Mouse (Mus musculus) splenic B cell, adult 2 months (primary cell): ENCODE measurements around the gene Sf3b4.
"Not testable (repeated sequence)": the region's sequence is repeated elsewhere in the genome, so short reads cannot be mapped to it uniquely, and the experiment has no call there.

Source experiments
- DNase-seq: peaks from one replicate; pipeline ENCODE4 v3.0.0-alpha.2; 2011; ENCODE audit warnings: low read depth, low spot score
- H3K27me3 ChIP-seq: 2 replicates; pipeline ENCODE4 v1.6.1; 2012; ENCODE audit warnings: mild to moderate bottlenecking, low read length, moderate library complexity, mixed read lengths; ENCODE audit not compliant: control insufficient read depth, poor library complexity, insufficient read depth, severe bottlenecking
- H3K36me3 ChIP-seq: 2 replicates; pipeline ENCODE4 v1.6.1; 2012; ENCODE audit warnings: mild to moderate bottlenecking, low read length, moderate library complexity, mixed read lengths; ENCODE audit not compliant: control insufficient read depth, poor library complexity, insufficient read depth, severe bottlenecking

Sf3b4 gene

DNA sequence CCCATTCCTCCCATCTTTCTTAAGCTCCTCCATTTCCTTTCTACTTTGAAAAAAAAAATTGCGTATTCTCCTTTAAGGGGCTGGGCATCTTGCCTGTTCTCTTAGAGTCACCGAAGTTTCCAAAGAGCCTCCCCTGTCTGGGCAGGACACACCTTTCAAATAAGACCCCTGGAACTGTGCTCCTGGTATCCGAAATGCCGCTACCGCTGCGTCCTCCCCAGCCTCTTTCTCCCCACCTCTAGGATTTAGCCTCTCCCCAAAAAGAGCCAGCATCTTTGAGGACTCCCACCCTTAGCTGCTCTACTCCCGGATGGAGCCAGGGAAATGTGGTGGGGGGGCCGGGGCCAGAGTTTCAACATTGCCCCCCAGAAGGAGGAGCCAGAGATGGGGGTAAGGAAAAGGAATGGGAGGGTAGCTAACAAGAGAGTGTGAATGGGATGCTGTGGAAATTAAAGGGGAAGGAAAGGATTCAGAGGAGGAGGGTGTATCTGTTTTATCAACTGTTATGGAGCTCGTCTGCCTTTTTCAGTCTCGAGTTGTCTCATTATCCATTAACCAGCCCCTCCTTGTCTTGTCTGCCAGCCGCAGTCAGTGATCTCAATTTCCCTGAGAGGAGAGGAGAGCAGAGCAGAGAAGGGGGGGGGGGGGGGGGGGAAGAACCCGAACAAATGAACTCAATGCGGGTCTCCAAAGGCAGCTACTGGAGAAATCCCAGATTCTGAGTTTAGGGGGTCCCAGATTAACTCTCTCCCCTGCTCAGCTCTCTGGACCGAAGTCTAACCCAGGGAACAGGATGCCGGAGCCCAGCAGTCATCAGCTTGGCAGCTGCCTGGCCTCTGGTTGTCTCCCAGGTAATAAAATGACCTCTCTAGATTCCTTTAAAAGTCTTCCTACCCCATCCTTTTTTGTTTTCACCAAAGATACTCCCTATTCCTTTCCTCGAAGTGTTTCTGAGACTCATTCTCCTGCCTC, 10.0 kb upstream of the Sf3b4 start, which contains the start of gene Mtmr11:
TSS of gene Mtmr11 (plus strand) at position 136 of the 972 bp plus-strand sequence.
- H3K27me3 ChIP-seq: no peaks in the 10 kb centered on the region
- DNase-seq: no peak
- H3K36me3 ChIP-seq: 0 out of 2 replicates have a peak, but pooled peaks cover 2% of the 10 kb centered on the region

DNA sequence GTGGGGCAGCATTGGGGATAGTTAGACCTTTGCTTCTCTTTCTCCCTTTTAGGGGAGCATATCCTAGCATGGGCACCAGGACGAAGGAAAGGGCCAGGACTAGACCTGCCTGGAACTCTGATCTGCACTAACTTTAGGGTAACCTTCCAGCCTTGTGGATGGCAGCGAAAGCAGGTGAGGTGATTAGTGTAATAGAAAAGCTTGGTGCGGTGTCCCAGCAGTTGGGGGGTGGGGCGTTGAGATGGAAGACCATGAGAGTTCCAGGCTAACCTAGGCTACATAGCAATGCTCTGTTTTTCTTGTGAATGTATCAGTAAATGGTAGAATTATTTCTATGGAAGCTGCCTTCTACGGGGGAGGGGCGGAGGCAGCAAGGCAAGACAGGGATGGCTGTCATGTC, 9.1 kb upstream of the Sf3b4 start:
- Histone ChIP-seq H3K27me3 (no peaks in the 10 kb centered on the region), H3K36me3 (no peaks in the 10 kb centered on the region)
- no peak for DNase-seq

DNA sequence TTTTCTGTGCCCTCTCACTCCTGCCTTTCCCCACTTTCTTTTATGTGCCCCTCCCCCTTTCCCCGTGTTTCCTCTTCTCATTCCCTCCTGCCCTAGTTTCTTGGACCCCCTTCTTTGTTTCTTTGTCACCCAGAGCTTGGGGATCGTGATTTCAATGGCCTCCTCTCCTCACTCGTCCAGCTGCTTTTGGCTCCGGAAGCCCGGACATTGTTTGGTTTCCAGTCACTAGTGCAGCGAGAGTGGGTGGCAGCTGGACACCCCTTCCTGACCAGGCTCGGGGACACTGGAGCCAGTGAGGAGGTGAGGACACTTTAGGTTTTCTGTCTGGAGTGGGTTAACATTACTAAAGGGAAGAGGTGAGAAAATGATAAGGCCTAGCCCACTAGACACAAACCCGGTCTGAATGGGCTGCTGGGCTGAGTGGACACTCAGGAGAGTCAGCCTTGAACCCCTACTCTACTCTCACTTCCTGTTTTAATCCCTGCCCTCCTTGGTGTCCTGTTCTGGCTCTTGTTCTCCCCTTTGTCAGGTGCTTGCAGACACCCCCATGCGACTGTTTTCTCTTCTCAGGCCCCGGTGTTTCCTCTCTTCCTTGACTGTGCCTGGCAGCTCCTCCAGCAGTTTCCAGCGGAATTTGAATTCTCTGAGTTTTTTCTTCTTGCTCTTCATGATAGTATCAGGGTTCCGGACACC, 3.5 kb upstream of the Sf3b4 start:
- no peaks in the 10 kb centered on the region for H3K36me3 ChIP-seq
- no peaks in the 10 kb centered on the region for H3K27me3 ChIP-seq
- no peak for DNase-seq

DNA sequence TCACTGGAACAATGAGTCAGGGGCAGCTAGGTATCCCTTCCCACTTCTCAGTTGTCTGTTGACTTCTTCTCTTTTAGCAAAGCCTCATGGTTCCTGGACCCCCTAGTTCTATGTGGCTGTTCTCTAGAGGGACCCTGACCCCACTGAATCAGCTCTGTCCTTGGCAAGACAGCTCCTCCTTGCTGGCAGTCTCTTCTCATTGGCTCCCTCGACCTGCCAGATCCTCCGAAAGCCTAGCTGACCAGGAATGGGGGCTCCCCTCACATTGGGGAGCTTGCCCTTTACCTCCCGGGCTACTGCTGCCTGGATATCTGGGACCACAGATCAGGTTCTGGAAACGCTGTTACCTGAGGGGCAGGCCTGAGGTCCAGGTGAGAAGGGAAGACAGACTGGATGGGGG, 1.9 kb upstream of the Sf3b4 start:
- H3K36me3 ChIP-seq: 0 out of 2 replicates have a peak, but pooled peaks cover 2% of the 10 kb centered on the region
- no peaks in the 10 kb centered on the region for H3K27me3 ChIP-seq
- DNase-seq: no peak

DNA sequence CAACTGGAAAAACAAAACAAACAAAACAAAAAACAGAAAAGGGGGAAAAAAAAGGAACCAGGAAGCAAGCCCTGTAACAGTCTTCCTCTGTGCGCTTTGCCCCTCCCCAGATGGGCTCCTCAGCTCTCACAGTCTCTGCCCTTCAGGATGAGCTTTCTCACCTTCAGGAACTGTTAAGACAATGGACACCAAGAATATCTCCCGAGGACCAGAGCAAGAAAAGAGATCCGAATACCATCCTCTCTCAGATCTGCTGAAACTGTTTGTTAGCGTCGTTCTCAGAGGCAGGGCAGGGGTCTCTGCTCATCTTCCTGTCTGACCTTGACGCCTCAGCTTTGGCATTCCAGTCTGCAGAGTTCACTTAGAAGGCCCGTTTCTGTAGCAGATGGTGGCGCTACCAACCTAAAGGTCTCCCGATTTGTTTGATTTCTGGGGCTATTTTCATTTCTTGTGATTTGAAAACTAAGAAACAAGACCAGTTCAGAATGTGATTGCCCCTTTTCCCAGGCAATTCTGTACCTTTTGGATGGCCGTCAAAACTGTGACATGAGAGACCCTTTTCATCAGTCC, 1.1 kb upstream of the Sf3b4 start:
- no peak for DNase-seq
- Histone ChIP-seq H3K27me3 (no peaks in the 10 kb centered on the region), H3K36me3 (peaks cover 6% of the 10 kb centered on the region; the same call in 1 of the 2 replicates)

DNA sequence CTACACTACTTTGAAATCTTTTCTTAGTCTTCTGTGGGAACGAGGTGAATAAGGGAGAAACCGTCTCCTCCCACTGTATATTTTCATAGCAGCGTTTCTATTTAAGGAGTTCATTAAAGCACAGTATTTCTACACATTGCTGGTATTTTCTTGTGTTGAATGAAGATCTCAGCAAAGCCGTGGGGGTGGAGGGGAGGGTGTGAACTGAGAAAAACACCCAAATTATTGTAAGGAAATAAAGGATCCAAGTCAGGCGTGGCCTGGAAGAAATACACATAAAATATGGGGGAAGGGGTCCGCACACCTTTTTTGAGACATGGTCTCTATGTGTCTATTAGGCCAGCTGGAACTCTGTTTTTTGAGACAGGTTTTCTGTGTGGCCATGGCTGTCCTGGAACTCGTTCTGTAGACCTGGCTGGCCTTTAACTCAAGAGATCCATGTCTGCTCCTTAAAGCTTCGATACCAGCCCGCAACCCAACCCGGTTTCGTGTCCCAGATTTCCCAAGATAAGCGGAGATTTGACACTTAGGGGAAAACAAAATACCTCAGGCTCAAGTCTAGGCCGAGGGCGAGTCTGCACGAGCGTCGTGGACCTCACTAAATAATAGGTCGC, 442 bp upstream of the Sf3b4 start:
- DNase-seq: no peak
- no peaks in the 10 kb centered on the region for H3K27me3 ChIP-seq

DNA sequence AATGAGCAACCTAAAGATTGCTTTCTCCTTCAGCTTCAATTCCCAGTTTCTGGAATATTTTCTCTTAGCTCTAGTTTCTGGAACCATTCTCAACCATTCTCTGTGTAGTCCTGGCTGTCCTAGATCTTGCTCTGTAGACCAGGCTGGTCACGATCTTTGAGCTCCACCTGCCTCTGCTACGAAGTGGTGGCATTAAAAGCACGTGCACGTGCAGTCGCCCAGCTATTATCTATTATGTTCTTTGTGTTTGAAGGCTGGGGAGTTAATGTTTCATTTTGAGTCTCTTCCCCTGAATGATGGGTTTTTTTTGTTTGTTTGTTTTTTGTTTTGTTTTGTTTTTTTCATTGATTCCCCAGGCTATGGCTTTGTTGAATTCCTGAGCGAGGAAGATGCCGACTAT, 1.1 kb downstream of the Sf3b4 start:
- Histone ChIP-seq H3K36me3 (peaks cover 10% of the 10 kb centered on the region; the same call in 1 of the 2 replicates), H3K27me3 (no peaks in the 10 kb centered on the region)
- DNase-seq: no peak

More for the DNA sequence above, 442 bp upstream of the Sf3b4 start:
- H3K36me3 ChIP-seq: peaks cover 6% of the 10 kb centered on the region; the same call in 1 of the 2 replicates

DNA sequence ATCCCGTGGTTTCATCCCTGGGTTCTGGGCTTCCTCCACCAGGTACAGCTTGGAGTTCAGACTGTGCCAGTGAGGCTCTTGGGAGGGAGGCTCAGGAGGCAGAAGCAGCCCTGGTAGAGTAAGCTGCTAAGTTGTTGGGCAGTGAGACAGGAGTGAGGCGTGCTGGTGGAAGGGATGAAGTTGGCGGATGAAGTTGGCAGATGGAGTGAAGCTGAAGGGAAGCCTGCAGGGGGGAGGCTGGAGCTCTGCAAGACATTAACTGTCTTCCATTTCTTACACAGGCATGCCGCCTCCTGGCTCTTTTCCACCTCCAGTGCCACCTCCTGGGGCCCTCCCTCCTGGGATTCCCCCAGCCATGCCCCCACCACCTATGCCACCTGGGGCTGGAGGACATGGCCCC, 1.9 kb downstream of the Sf3b4 start:
- not testable (repeated sequence) for H3K27me3 ChIP-seq, DNase-seq, H3K36me3 ChIP-seq

DNA sequence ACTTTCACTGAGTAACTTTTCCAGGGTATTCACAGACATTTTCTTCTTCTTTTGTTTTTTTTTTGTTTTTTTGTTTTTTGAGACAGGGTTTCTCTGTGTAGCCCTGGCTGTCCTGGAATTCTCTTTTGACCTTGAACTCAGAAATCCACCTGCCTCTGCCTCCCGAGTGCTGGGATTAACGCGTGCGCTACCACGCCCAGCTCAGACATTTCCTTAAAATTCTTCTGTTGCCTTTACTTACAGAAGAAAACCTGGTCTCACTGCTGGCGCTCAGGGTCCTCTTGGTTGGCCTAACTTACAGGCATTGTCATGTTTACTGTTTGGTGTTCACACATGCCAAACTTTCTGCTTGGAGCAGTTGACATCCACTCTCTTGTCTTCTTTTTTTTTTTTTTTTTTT, 3.1 kb downstream of the Sf3b4 start:
- DNase-seq: no peak
- no peaks in the 10 kb centered on the region for H3K27me3 ChIP-seq
- peaks cover 10% of the 10 kb centered on the region; the same call in 1 of the 2 replicates for H3K36me3 ChIP-seq

DNA sequence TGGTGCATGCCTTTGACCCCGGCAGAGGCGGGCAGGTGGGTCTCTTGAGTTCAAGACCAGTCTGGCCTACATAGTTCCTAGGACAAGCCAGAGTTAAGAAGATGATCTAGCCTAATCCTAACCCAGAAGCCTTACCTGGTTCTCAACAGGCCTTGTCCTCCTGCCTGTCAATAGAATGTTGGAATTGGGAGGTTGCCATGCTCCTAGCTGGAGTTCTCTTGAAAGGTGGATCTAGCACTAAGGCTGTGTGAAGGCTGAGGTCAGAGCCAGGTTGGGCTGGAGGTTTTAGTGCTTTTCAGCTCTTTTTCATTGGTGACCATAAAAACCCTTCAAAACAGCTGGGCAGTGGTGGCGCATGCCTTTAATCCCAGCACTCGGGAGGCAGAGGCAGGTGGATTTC, 6.3 kb downstream of the Sf3b4 start:
- H3K27me3 ChIP-seq: no peaks in the 10 kb centered on the region
- peaks cover 10% of the 10 kb centered on the region; the same call in 1 of the 2 replicates for H3K36me3 ChIP-seq
- DNase-seq: no peak

DNA sequence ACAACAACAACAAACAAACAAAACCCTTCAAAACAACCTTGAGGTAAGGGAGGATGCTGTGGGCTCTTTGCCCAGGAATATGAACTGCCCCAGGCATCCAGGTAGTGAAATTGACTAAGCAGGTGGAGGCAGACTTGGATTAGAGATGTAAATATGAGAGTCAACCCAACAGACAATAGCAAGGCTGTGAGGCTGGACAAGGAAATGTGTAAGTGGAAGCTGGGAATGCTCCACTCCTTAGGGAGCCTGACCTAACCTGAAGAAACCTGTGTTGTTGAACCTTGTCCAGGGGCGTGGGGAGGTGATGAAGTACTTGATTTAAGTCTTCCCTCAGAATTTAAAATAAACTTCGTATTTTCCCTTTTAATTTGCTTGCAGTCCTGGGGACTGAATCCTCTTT, 6.8 kb downstream of the Sf3b4 start:
- no peak for DNase-seq
- Histone ChIP-seq H3K27me3 (no peaks in the 10 kb centered on the region), H3K36me3 (peaks cover 10% of the 10 kb centered on the region; the same call in 1 of the 2 replicates)

DNA sequence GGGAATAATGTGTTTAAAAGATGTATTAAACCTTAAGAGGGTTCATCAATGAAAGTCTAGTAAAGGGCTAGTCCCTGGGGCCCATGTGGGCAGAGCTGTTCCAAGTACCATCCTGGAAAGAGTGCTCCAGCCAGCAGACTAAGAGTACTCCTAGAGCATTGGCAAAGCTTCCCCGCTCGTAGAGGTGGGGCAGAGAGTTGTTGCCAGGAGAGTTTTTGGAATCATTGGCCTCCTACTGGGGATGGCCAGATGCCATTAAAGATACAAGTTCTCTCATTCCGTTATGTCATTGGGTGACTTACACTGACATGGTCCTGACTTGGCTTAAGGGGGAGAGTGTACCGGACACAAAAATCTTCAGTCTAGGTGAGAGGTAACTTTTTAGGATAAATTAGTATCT, 7.4 kb downstream of the Sf3b4 start:
- Histone ChIP-seq H3K36me3 (peaks cover 9% of the 10 kb centered on the region; the same call in 1 of the 2 replicates), H3K27me3 (0 out of 2 replicates have a peak, but pooled peaks cover under 1% of the 10 kb centered on the region)
- DNase-seq: no peak

DNA sequence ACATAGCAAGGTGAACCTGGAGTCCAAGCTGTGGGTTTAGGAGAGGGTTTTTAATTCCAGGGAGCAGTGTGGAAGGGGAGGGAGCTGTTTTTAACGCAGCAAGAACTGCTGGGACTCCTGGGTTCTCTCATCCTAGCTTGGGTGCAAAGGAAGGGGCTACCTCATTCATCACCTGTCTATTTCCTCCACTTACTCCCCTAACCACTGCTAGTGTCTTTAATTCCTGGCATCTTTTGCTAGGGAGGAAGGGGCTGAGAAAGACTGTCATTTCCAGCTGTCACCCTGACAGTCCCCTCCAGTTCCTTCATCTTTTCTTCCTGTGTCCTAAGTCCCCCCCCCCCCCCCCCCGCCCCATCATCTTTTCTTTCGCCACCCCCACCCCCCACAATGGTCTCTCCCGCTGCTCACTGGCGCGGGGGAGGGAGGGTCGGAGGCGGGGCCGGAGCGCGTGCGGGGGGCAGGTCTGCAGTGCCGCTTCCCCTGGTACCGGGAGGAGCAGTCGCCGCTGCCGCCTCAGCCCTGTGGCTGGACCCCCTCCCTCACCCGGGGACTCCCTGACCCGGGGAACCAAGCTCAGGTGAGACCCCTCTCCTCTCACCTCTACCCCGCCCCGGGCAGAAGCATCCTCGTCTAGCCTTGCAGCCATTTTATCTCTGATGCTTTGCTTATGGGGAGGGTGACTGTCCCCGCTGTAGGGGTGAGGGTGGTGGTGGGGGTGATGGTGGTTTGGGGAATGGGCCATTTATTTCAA, 8.8 kb downstream of the Sf3b4 start, which contains the start of gene Sv2a:
TSS of gene Sv2a (plus strand) at position 425 of the 751 bp plus-strand sequence.
- Histone ChIP-seq H3K36me3 (peaks cover 5% of the 10 kb centered on the region; the same call in 1 of the 2 replicates), H3K27me3 (0 out of 2 replicates have a peak, but pooled peaks cover 2% of the 10 kb centered on the region)
- peak; percentile 62 for DNase-seq
